Mouse (Mus musculus) heart, embryonic 13.5 days (tissue): Measurements from ENCODE around the gene Hist1h2af. TPM values are rescaled to one million over a fixed set of nuclear protein-coding genes. Genes with fewer than 3 reads are reported as not detected.
"Not testable (repeated sequence)": the region's sequence is repeated elsewhere in the genome, so short reads cannot be mapped to it uniquely, and the experiment has no call there.

Experiments
- ATAC-seq: fragments of 200-750 bp; cut with Nextera tagmentation; 2 replicates; pipeline ENCODE4 v1.8.0; 2017; ENCODE audit warnings: moderate TSS enrichment; ENCODE audit not compliant: insufficient number of reproducible peaks, low FRiP score, low TSS enrichment; ENCODE audit errors: extremely low read depth
- H3K27ac ChIP-seq: fragments of 300-500 bp; sonication (generic); replicated peaks from 2 replicates; pipeline ENCODE4 v1.5.1; 2015; ENCODE audit warnings: moderate library complexity, mild to moderate bottlenecking, inconsistent platforms
- H3K27me3 ChIP-seq: fragments of 300-500 bp; sonication (generic); replicated peaks from 2 replicates; pipeline ENCODE4 v1.6.1; 2015; ENCODE audit warnings: mild to moderate bottlenecking, inconsistent platforms
- H3K36me3 ChIP-seq: fragments of 300-500 bp; sonication (generic); 2 replicates; pipeline ENCODE4 v1.6.1; 2015; ENCODE audit warnings: mild to moderate bottlenecking, inconsistent platforms
- H3K4me1 ChIP-seq: fragments of 300-500 bp; sonication (generic); 2 replicates; pipeline ENCODE4 v1.6.1; 2015; ENCODE audit warnings: inconsistent platforms
- H3K4me2 ChIP-seq: fragments of 300-500 bp; sonication (generic); 2 replicates; pipeline ENCODE4 v1.6.1; 2015; ENCODE audit warnings: inconsistent platforms, mild to moderate bottlenecking, moderate library complexity
- H3K4me3 ChIP-seq: fragments of 300-500 bp; sonication (generic); 2 replicates; pipeline ENCODE4 v1.5.1; 2015; ENCODE audit warnings: moderate library complexity, mild to moderate bottlenecking, inconsistent platforms
- H3K9ac ChIP-seq: fragments of 300-500 bp; sonication (generic); 2 replicates; pipeline ENCODE4 v1.6.1; 2015; ENCODE audit warnings: inconsistent platforms, mild to moderate bottlenecking, moderate library complexity
- H3K9me3 ChIP-seq: fragments of 300-500 bp; sonication (generic); 2 replicates; pipeline ENCODE4 v1.6.1; 2016; ENCODE audit warnings: inconsistent platforms
- WGBS: fragments of 180-500 bp; shearing (Covaris S2); methylation state at CpG from one replicate; pipeline ENCODE4 v1.1.7; 2015; ENCODE audit warnings: mixed read lengths; 5-methylcytosine and 5-hydroxymethylcytosine counted together
- polyA plus RNA-seq: library from polyadenylated mRNA; unstranded; fragments of >200 nt; fragmentation: Nextera tagmentation; extraction: Ambion mirVana; gene quantifications from 2 replicates; pipeline ENCODE4 v1.2.1, GENCODE M21; 2015

Hist1h2af gene
- polyA plus RNA-seq, 1 experiment from 2014 or later = 3.0 TPM

- no peak for ATAC-seq
- H3K4me3 ChIP-seq = no peak overlapping the region
- 84% methylated on average over 5 of the region's 5 CpGs for WGBS
- H3K9me3 ChIP-seq = no peaks in the 10 kb centered on the region
- peak overlapping the region; percentile 81 for H3K4me2 ChIP-seq
- H3K4me1 ChIP-seq = peaks cover 38% of the 10 kb centered on the region
- H3K9ac ChIP-seq = peak overlapping the region; percentile 70
- H3K27me3 ChIP-seq = no peaks in the 10 kb centered on the region
- H3K27ac ChIP-seq = peak overlapping the region; percentile 99
- H3K36me3 ChIP-seq = no peaks in the 10 kb centered on the region
Observed at GRCm38 (mm10) chr13:23529005-23529404, 4.7 kb upstream of the Hist1h2af start.

DNA sequence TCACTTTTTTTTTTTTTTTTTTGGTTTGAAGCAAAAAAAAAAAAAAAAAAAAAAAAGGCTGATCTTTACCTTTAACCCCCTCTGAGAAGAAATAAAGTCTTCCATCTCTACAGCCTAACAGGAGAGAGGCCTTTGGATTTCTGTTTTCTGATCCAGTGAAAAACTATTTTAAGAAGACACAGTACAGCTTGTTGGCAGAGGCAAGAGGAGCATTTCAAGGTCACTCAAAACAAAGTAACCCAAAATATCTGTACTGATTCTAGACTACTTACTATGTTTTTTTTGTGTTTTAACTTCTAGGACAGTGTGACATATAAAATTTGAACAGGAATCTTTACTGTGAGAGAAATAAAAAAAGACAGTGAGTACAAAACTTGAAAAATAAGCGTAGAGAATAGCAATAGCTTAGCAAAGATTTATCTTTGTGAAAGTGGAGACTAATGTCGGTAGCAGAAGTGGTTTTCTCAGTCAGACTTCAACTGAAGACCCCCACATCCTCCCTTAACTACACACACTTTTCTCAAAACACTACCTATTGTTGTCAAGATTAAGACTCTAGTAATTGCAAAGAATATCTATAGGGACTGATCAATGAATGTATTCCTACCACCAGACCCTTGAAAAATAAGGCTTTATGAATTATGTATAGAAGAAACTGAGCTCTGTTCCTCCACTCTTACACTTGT lies 4.1 kb upstream of the Hist1h2af start:
- Histone ChIP-seq H3K9ac (peak overlapping the region; percentile 92), H3K27ac (peak overlapping the region; percentile 99), H3K9me3 (no peaks in the 10 kb centered on the region), H3K4me3 (peak overlapping the region; percentile 70), H3K4me2 (peak overlapping the region; percentile 81), H3K27me3 (no peaks in the 10 kb centered on the region), H3K4me1 (peaks cover 43% of the 10 kb centered on the region), H3K36me3 (no peaks in the 10 kb centered on the region)
- no peak for ATAC-seq
- 12% methylated on average over 2 of the region's 2 CpGs for WGBS

GRCm38 (mm10) chr13:23530181-23530900 lies 3.4 kb upstream of the Hist1h2af start:
- H3K4me1 ChIP-seq = peaks cover 43% of the 10 kb centered on the region
- no peak for ATAC-seq
- WGBS = under 1% methylated on average over 20 of the region's 20 CpGs

GRCm38 (mm10) chr13:23530901-23531875 lies 2.5 kb upstream of the Hist1h2af start, which contains the start of gene Hist1h4h:
Gene Hist1h4h (plus strand): TSS chr13:23531050.
- peak within 1 kb of the TSS; percentile 92 for H3K9ac ChIP-seq
- WGBS = under 1% methylated on average over 62 of the region's 70 CpGs
- H3K4me1 ChIP-seq = peaks cover 45% of the 10 kb centered on the region
- no peaks in the 10 kb centered on the region for H3K9me3 ChIP-seq
- peak within 1 kb of the TSS; percentile 99 for H3K27ac ChIP-seq
- no peaks in the 10 kb centered on the region for H3K36me3 ChIP-seq
- peak within 1 kb of the TSS; percentile 81 for H3K4me2 ChIP-seq
- ATAC-seq = peak; percentile 77
- H3K4me3 ChIP-seq = peak within 1 kb of the TSS; percentile 70
- no peaks in the 10 kb centered on the region for H3K27me3 ChIP-seq

More at GRCm38 (mm10) chr13:23530181-23530900, 3.4 kb upstream of the Hist1h2af start:
- Histone ChIP-seq H3K4me2 (peak overlapping the region; percentile 81), H3K9ac (peak overlapping the region; percentile 92), H3K4me3 (peak overlapping the region; percentile 70), H3K27me3 (no peaks in the 10 kb centered on the region), H3K9me3 (no peaks in the 10 kb centered on the region), H3K36me3 (no peaks in the 10 kb centered on the region), H3K27ac (peak overlapping the region; percentile 99)

DNA sequence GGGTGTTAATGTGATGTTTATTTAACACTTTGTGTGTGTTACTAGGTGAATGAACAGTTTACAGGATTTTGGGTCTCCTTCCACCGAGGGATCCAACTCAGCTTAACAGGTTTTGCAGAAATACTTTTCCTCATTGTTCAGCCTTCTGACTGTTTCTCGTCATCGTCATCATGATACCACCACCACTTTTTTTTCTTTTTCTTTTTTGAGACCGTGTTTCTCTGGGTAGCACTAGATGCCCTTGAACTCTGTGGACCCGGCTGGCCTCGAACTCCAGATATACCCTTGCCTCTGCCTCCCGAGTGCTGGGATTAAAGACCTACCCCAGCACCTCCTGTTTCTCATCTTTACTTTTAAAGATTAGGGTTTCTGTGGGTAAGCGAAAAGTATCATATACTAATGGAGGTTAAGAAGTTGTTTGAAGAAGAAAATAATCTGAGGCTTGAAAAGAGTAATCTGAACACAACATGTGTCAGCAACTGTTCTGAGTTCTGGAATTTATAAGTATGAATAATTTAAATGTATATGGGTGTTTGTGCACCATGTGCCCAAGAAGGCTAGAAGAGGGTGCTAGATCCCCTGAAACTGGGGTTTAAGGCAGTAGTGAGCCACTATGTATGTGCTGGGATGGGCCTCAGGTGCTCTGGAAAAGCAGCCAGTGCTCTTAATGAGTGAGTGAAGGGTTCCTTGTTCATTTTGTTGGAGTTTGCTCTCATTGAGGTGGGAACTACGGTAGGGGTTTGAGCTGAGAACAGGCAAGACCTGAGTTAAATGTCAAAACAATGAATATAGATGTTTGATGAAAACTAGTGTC lies 1.2 kb upstream of the Hist1h2af start:
- Histone ChIP-seq H3K27ac (peak overlapping the region; percentile 99), H3K9me3 (no peaks in the 10 kb centered on the region), H3K36me3 (no peaks in the 10 kb centered on the region), H3K27me3 (no peaks in the 10 kb centered on the region), H3K9ac (peak overlapping the region; percentile 92), H3K4me3 (peak overlapping the region; percentile 70), H3K4me1 (peaks cover 49% of the 10 kb centered on the region), H3K4me2 (peak overlapping the region; percentile 81)
- 25% methylated on average over 9 of the region's 9 CpGs for WGBS
- ATAC-seq = no peak

GRCm38 (mm10) chr13:23534368-23535131 lies 844 bp downstream of the Hist1h2af start:
- WGBS = under 1% methylated on average over 15 of the region's 15 CpGs
- Histone ChIP-seq H3K27ac (peak overlapping the region; percentile 99), H3K9me3 (no peaks in the 10 kb centered on the region), H3K4me2 (peak overlapping the region; percentile 81), H3K9ac (peak overlapping the region; percentile 84), H3K4me3 (peak overlapping the region; percentile 70), H3K36me3 (no peaks in the 10 kb centered on the region), H3K4me1 (peaks cover 42% of the 10 kb centered on the region), H3K27me3 (no peaks in the 10 kb centered on the region)
- no peak for ATAC-seq

GRCm38 (mm10) chr13:23535137-23536075 lies 1.7 kb downstream of the Hist1h2af start, which contains the start of gene Hist1h3g:
Gene Hist1h3g (plus strand): TSS chr13:23535422.
- peak within 1 kb of the TSS; percentile 70 for H3K4me3 ChIP-seq
- ATAC-seq = peak; percentile 87
- WGBS = 1% methylated on average over 49 of the region's 62 CpGs
- not testable (repeated sequence) for H3K9me3 ChIP-seq, H3K27me3 ChIP-seq, H3K36me3 ChIP-seq
- H3K4me1 ChIP-seq = peaks cover 42% of the 10 kb centered on the region
- peak within 1 kb of the TSS; percentile 84 for H3K9ac ChIP-seq
- H3K4me2 ChIP-seq = peak within 1 kb of the TSS; percentile 81
- H3K27ac ChIP-seq = peak within 1 kb of the TSS; percentile 99

DNA sequence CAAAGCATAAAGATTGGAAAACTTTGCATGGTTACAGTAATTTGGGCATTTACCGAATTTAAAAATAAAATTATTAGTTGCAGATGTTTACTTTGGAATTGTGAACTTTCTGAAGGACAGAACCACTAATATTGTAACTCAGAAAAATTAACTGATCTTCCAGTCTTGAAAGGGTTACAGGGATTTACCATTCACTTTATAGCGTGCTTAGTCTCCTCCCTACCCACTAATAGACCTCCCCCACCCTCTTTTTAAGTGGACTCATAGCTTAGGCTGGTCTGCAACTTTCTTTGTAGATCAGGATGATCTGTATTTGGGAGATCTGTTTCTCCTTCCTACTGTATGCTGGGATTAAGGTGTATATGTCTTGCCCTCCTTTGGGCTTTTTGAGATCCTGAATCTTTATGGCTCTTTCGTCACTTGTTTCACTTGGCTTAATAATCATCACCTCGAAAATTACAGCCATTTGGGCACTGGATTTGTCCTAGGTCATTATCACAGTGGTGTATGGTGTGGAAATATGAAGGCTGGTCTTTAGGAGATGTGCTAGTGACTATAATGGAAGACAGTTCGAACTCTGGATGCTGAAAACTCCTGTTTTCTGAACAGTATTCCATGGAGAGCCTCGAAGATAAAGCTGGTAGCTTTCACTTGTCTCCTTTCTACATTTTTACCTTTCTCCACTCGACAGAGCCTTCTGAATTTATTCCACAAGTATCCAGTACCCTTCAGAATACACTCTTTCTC lies 2.5 kb downstream of the Hist1h2af start:
- no peaks in the 10 kb centered on the region for H3K9me3 ChIP-seq
- peak overlapping the region; percentile 70 for H3K4me3 ChIP-seq
- no peaks in the 10 kb centered on the region for H3K36me3 ChIP-seq
- peak overlapping the region; percentile 84 for H3K9ac ChIP-seq
- peaks cover 42% of the 10 kb centered on the region for H3K4me1 ChIP-seq
- 27% methylated on average over 7 of the region's 7 CpGs for WGBS
- H3K27ac ChIP-seq = peak overlapping the region; percentile 99
- no peak for ATAC-seq
- no peaks in the 10 kb centered on the region for H3K27me3 ChIP-seq
- H3K4me2 ChIP-seq = peak overlapping the region; percentile 81
